Mouse (Mus musculus) CD4-positive helper T cell, adult 2 months (primary cell): ENCODE results near the gene Ddx41.

Experiments used
- DNase-seq: peaks from one replicate; pipeline ENCODE4 v3.0.0-alpha.2; 2012; ENCODE audit warnings: low read depth, missing footprints, low spot score

Gene Ddx41

DNA sequence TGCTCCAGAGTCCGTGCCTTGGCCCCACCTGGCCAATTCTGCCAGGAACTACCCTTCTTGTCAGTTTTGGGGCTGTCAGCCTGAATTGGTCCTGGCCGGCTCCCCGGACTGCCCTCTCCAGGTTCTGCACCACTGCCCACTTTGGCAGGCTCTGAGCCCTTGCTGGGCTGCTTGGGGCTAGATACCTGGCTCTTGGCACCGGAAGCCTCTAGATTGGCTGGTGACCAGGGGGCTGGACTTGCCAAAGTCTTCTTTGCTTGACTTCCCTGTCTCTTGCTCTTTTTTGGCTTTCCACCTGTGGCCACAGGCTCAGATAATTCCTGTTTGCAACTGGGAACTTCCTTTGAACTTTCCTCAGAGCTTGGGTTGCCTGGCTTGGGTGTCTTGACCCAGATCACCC is 6.4 kb upstream of the Ddx41 start:
- no peak for DNase-seq

GRCm38 (mm10) chr13:55540933-55541332 is 4.5 kb upstream of the Ddx41 start:
- DNase-seq, result no peak

GRCm38 (mm10) chr13:55535796-55536193 is 663 bp downstream of the Ddx41 start:
- no peak for DNase-seq

GRCm38 (mm10) chr13:55535191-55535590 is 1.3 kb downstream of the Ddx41 start:
- no peak for DNase-seq

- no peak for DNase-seq
Measured at GRCm38 (mm10) chr13:55529198-55529915, 7.1 kb downstream of the Ddx41 start, which contains the start of gene Dok3. Dok3 (minus strand) TSS chr13:55529296.

GRCm38 (mm10) chr13:55527834-55528772 is 8.4 kb downstream of the Ddx41 start:
- DNase-seq, result no peak

GRCm38 (mm10) chr13:55527212-55527611 is 9.2 kb downstream of the Ddx41 start:
- DNase-seq, result no peak

DNA sequence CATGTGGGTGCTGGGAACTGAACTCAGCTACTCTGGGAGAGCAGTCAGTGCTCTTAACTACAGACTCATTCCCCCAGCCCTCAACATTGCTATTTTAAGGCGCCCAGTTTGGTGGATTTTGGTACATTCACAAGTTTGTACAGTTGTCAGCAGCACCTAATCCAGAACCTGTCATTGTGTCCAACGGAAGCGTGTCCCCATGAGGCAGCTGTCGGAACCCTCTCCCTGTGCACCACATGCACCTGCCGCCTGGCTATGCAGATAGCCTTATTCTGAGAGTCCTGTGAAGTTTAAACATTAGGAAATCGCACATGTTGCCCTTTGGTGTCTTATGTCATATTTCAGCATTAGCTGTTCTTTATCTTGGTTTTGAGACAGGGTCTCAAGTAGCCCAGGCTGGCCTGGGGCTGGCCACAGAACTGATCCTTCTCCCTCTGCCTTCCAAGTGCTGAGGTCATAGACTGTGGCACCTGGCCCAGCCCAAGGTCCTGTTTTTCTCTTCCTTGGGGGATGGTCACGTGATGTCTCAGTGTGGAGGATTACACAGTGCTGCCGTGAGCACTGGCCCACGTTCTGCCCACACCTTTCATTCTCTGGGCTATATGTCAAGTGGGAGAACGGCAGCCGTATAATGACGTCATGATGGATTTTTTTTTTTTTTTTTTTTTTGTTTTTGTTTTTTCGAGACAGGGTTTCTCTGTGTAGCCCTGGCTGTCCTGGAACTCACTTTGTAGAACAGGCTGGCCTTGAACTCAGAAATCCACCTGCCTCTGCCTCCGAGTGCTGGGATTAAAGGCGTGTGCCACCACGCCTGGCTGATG is 10.5 kb downstream of the Ddx41 start:
- no peak for DNase-seq

DNA sequence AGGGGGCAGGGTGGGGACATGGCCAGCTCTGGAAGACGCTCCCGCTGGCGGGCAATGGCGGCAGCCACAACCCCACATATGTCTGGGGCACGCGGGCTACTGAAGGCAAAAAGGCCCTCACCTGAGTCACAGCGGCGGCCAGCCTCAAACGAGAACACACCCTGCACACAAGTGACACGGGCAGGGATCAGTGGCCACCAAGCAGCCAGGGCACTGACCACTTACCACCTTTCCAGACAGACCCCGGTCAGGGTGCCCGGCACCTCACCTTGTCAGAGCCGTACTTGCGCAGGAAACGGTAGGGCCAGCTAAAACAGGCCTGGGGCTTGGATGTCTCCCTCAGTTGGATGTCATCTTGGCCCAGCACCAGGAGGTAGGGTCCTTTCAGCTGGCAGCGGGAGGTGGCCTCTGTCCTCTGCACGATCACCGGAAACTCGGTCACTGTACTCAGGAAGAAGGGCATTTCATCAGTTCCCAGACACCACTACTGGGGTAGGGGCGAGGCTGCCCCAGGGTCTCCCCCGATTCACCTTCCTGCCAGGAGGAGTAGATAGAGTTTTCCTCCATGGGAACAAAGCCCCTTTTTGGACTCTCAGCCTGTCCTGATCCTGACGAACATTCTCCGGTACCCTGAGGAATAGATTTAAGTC is 12.4 kb downstream of the Ddx41 start:
- no peak for DNase-seq

DNA sequence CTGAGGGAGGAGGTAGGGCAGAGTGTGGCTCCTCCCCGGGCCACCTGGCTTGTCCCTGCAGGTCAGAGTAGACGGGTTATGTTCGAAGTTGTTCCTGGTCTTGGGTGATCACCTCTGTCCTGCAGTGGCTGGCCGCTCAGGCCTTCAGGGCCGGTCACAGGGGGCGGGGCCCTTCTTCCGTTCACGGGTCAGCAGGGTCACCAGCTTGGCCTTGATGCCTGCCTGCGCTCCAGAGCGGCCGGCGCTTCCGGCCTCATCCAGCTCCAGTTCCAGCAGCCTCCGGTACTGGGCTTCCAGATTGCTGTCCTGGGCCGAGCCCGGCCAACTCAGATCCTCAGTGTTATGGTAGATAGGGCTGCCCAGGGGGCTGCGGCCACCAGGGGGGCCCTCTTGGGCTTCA is 13.2 kb downstream of the Ddx41 start:
- DNase-seq, result no peak

- no peak for DNase-seq
Measured at GRCm38 (mm10) chr13:55522730-55523129, 13.7 kb downstream of the Ddx41 start.

GRCm38 (mm10) chr13:55519606-55520005 is 16.9 kb downstream of the Ddx41 start:
- no peak for DNase-seq

GRCm38 (mm10) chr13:55516955-55517354 is 19.5 kb downstream of the Ddx41 start:
- DNase-seq, result peak; percentile 81

GRCm38 (mm10) chr13:55513828-55514227 is 22.6 kb downstream of the Ddx41 start:
- DNase-seq, result no peak

DNA sequence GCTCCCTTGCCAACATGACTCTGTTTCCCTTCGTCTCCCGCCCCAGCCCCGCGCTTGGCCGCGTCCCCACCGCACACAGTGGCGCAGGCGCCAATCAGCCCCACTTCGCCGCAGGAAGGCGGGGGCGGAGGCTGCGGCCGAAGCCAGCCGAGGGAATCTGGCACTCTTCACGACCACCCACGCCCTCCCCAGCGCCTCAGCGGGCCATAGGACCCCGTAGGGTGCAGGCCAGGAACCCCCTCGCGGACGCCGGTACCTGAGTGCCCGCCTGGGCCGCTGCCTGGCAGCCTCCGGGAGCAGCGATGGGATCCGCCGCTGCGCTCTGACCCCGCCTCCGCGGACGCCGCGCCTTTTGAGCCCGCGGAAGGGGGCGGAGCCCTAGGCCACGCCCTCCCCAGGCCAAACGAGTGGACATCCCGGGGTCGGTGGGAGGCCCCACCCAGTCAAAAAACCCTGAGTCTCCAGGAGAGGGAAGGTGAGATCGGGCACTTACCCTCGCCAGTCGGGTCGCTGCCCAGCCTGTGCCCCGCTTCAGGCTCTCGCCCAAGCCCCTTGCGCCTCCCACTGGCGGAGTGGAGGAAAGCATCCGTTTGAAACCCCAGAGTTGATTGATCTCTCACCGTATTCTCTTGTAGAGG is 23.2 kb downstream of the Ddx41 start, which contains the start of gene Pdlim7:
Gene Pdlim7 (minus strand): TSS at position 566 of the 638 bp plus-strand sequence.
- peak; percentile 84 for DNase-seq

- no peak for DNase-seq
Measured at GRCm38 (mm10) chr13:55512379-55513031, 24.0 kb downstream of the Ddx41 start.

DNA sequence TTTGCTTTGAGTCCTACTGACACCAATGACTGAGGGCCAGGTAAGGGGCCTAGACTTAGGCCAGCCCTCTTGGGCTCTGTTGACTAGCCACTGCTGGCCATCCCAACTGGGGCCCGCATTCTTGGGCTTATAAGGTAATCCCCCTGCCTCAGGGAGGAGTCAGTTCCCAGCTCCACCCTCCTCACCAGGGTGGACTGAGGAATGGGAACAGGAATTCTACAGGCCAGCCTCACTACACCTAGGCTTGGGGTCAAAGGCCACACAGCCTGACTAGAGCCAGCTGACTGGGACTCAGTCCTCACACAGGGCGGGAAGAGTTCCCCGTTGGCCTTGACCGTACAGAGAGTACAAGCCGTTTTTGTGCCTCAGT is 25.0 kb downstream of the Ddx41 start:
- DNase-seq, result no peak

GRCm38 (mm10) chr13:55510668-55511491 is 25.6 kb downstream of the Ddx41 start:
- DNase-seq, result no peak

DNA sequence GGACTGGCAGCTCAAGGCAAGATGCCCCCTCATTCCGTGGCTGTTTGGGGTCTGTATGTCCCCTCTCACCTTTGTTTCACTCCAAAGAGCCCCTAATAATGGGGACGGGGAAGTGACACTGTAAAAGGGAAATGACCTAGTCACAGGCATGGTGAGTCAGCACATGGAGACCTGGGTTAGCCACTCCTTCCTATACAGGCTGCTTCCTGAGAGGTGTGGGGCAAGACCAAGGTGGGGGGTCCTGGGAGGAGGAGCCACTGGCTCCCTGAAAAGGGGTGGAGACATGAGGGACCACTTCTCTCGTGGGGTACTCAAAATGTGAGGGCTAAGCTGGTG is 26.2 kb downstream of the Ddx41 start:
- no peak for DNase-seq
